Comparison of ENCODE assay signal across 8 mouse cellular contexts in genomic region chr17:33940206-33940805, GRCm38 (mm10). TPM values are rescaled to one million over a fixed set of nuclear protein-coding genes. Genes with fewer than 3 reads are reported as not detected.
DNase-seq lines count a peak whose midpoint lies in the region; ATAC-seq lines count a peak whose summit lies in the region.

TSS of gene Pfdn6 (minus strand) at chr17:33940343.
TSS of gene Wdr46 (plus strand) at chr17:33940660.

- H3K4me1 ChIP-seq in hindbrain, embryonic 14.5 days (replicated peaks; ENCODE audit: control insufficient read depth, insufficient read depth, low read length), result peaks cover 16% of the 10 kb centered on the region

- H3K9me3 ChIP-seq in hindbrain, embryonic 14.5 days (ENCODE audit: control insufficient read depth, low read length), result no peaks in the 10 kb centered on the region

- no peaks in the 10 kb centered on the region for H3K27me3 ChIP-seq in hindbrain, embryonic 14.5 days (ENCODE audit: control insufficient read depth, insufficient read depth, low read length)

- H3K36me3 ChIP-seq in hindbrain, embryonic 14.5 days (replicated peaks; ENCODE audit: control insufficient read depth, insufficient read depth), result peaks cover 52% of the 10 kb centered on the region

- H3K9ac ChIP-seq in hindbrain, embryonic 14.5 days, result peak within 1 kb of the TSS; percentile 70

- peak within 1 kb of the TSS; percentile 87 for H3K4me3 ChIP-seq in hindbrain, embryonic 14.5 days (replicated peaks; ENCODE audit: low read length)

- peak; percentile 84 for DNase-seq in T-cell, adult 2 months (ENCODE audit: low spot score)
- peak; percentile 86 for DNase-seq in cerebellum, postnatal 36 days
- peak; percentile 86 to 92 for DNase-seq in frontal cortex, postnatal 36 days (ENCODE audit: low spot score in 2 of 2)
- peak; percentile 95 for DNase-seq in hindbrain, embryonic 14.5 days (ENCODE audit: low spot score)
- peak; percentile 67 to 83 for DNase-seq in layer of hippocampus, postnatal 25 days (ENCODE audit: extremely low spot score in 1 of 2, low spot score in 1 of 2)
- peak; percentile 88 for DNase-seq in lung, postnatal 14 days
- DNase-seq in retina, adult 2 months (ENCODE audit: low read depth, low spot score), result peak; percentile 87
- peak; percentile 82 to 84 for DNase-seq in thymus, postnatal 36 days

- under 1% methylated on average over 36 of the region's 36 CpGs for WGBS in hindbrain, embryonic 14.5 days

- peak within 1 kb of the TSS; percentile 84 for H3K4me2 ChIP-seq in hindbrain, embryonic 14.5 days (replicated peaks)

- peak; percentile 90 for ATAC-seq in hindbrain, embryonic 14.5 days (ENCODE audit: low FRiP score)

- 0 out of 2 replicates have a peak within 1 kb of the TSS, but pooled peaks have one; percentile 0 for H3K27ac ChIP-seq in hindbrain, embryonic 14.5 days

RNA-seq across cellular contexts. Expression of gene Pfdn6, which starts in this region (rescaled TPM):
- polyA plus RNA-seq in hindbrain, embryonic 14.5 days (2014; fragmentation: Nextera tagmentation; extraction: Ambion mirVana), result 157 and 161 TPM in 2 replicates
- total RNA-seq in layer of hippocampus, postnatal 25 days (2021), result 10 to 100 TPM; 95.7 to 97.8 TPM

RNA-seq across cellular contexts. Expression of gene Wdr46, which starts in this region (rescaled TPM):
- polyA plus RNA-seq in hindbrain, embryonic 14.5 days (2014; fragmentation: Nextera tagmentation; extraction: Ambion mirVana), result 15.6 and 19.5 TPM in 2 replicates
- total RNA-seq in layer of hippocampus, postnatal 25 days (2021), result 10 to 100 TPM; 13.2 to 14.2 TPM

Comparison
In these comparisons a context has a peak if more than half of its experiments do, and no peak if none do; other contexts are left out.
1. Peak in every context shown above with its lines: DNase-seq, ATAC-seq, H3K4me3 ChIP-seq and H3K27ac ChIP-seq.